Mouse (Mus musculus) MEL (cell line): ENCODE results near the gene Nek2.
A peak's percentile ranks its signal among the peaks of the same experiment; 100 is the strongest.

Source experiments
- CTCF ChIP-seq, 3 experiments: IDR thresholded peaks in 2 of 3; conservative IDR thresholded peaks in 1 of 3; 2 replicates each; pipeline ENCODE4 v1.5.1; 2011 to 2012; ENCODE audit warnings: low read length in 3 of 3, low read depth in 2 of 3, mild to moderate bottlenecking in 2 of 3, improper control_type of control experiment in 1 of 3, inconsistent platforms in 1 of 3, mixed read lengths in 1 of 3, moderate library complexity in 1 of 3; ENCODE audit not compliant: control insufficient read depth in 1 of 3, insufficient read depth in 1 of 3, poor library complexity in 1 of 3, severe bottlenecking in 1 of 3
- GATA1 ChIP-seq: IDR thresholded peaks from 2 replicates; pipeline ENCODE4 v1.6.1; 2011; ENCODE audit warnings: low read depth, low read length, improper control_type of control experiment
- HCFC1 ChIP-seq: IDR thresholded peaks from 2 replicates; pipeline ENCODE4 v1.6.1; 2012; ENCODE audit warnings: low read depth, mild to moderate bottlenecking, inconsistent platforms, low read length, improper control_type of control experiment, moderate library complexity
- USF1 ChIP-seq: IDR thresholded peaks from 2 replicates; pipeline ENCODE4 v1.6.1; 2014; ENCODE audit warnings: low read depth, mild to moderate bottlenecking, inconsistent platforms, low read length, improper control_type of control experiment, moderate library complexity
- ZMIZ1 ChIP-seq: IDR thresholded peaks from 2 replicates; pipeline ENCODE4 v1.6.1; 2012; ENCODE audit warnings: low read depth, mild to moderate bottlenecking, inconsistent platforms, low read length, improper control_type of control experiment, moderate library complexity

DNA sequence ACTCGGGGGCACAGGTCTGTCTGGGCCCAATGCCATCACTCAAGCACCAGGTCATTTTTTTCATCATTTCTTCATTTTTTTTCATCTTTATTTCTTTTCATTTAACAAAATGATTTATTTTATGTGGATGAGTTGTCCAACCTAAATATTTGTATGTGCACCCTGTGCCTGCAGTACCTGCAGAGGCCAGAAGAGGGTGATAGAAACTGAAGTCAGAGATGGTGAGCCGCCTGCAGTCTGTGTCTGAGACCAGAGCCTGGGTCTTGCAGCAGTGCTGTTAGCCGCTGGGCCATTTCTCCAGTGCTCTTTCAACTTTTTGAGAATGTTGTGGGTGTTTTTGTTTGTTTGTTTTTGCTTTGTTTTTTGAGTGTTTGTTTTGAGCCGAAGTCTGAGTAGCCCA lies 14.5 kb upstream of the Nek2 start:
- peak; percentile 15 to 39 (median 29); a peak in 3 of 6 replicates for TF ChIP-seq CTCF (IDR thresholded peaks at IDR 0.05 in 2 of 3, conservative IDR thresholded peaks at IDR 0.05 in 1 of 3; ENCODE audit: control insufficient read depth in 1 of 3, insufficient read depth in 1 of 3, low read depth in 2 of 3, low read length in 3 of 3, poor library complexity in 1 of 3, severe bottlenecking in 1 of 3)
- no peak for TF ChIP-seq HCFC1
- no peak for TF ChIP-seq USF1
- TF ChIP-seq GATA1: no peak
- no peak for TF ChIP-seq ZMIZ1
